Mouse (Mus musculus) hindbrain, embryonic 12.5 days (tissue): ENCODE results near the gene Tmem26. TPM values are rescaled to one million over a fixed set of nuclear protein-coding genes. Genes with fewer than 3 reads are reported as not detected.

Experiments
- ATAC-seq: fragments of 200-750 bp; cut with Nextera tagmentation; 2 replicates; pipeline ENCODE4 v1.8.0; 2017; ENCODE audit warnings: moderate TSS enrichment; ENCODE audit not compliant: low FRiP score
- H3K27ac ChIP-seq: fragments of 300-500 bp; sonication (generic); 2 replicates; pipeline ENCODE4 v1.5.1; 2016; ENCODE audit warnings: mild to moderate bottlenecking
- H3K27me3 ChIP-seq: fragments of 300-500 bp; sonication (generic); 2 replicates; pipeline ENCODE4 v1.6.1; 2016; ENCODE audit warnings: mild to moderate bottlenecking
- H3K36me3 ChIP-seq: fragments of 300-500 bp; sonication (generic); 2 replicates; pipeline ENCODE4 v1.6.1; 2016; ENCODE audit warnings: mild to moderate bottlenecking
- H3K4me1 ChIP-seq: fragments of 300-500 bp; sonication (generic); 2 replicates; pipeline ENCODE4 v1.6.1; 2016
- H3K4me2 ChIP-seq: fragments of 300-500 bp; sonication (generic); replicated peaks from 2 replicates; pipeline ENCODE4 v1.6.1; 2016; ENCODE audit warnings: mild to moderate bottlenecking
- H3K4me3 ChIP-seq: fragments of 300-500 bp; sonication (generic); 2 replicates; pipeline ENCODE4 v1.5.1; 2016; ENCODE audit warnings: mild to moderate bottlenecking
- H3K9ac ChIP-seq: fragments of 300-500 bp; sonication (generic); 2 replicates; pipeline ENCODE4 v1.6.1; 2016; ENCODE audit warnings: mild to moderate bottlenecking, moderate library complexity
- H3K9me3 ChIP-seq: fragments of 300-500 bp; sonication (generic); replicated peaks from 2 replicates; pipeline ENCODE4 v1.6.1; 2016; ENCODE audit warnings: mild to moderate bottlenecking
- WGBS: fragments of 180-500 bp; shearing (Covaris S2); methylation state at CpG from one replicate; pipeline ENCODE4 v1.1.7; 2016; 5-methylcytosine and 5-hydroxymethylcytosine counted together
- polyA plus RNA-seq: library from polyadenylated mRNA; unstranded; fragments of >200 nt; fragmentation: Nextera tagmentation; extraction: Ambion mirVana; gene quantifications from 2 replicates; pipeline ENCODE4 v1.2.1, GENCODE M21; 2016

The Tmem26 gene
- polyA plus RNA-seq = 14.0 and 19.0 TPM in 2 replicates

- peaks cover 14% of the 10 kb centered on the region for H3K4me1 ChIP-seq
- WGBS = under 1% methylated on average over 32 of the region's 32 CpGs
- ATAC-seq = peak; percentile 63
- peak within 1 kb of the TSS; percentile 88 for H3K4me2 ChIP-seq
- no peaks in the 10 kb centered on the region for H3K9me3 ChIP-seq
- peak within 1 kb of the TSS; percentile 49 for H3K4me3 ChIP-seq
- H3K27ac ChIP-seq = no peak within 1 kb of the TSS
- H3K9ac ChIP-seq = peak within 1 kb of the TSS; percentile 58
- no peaks in the 10 kb centered on the region for H3K36me3 ChIP-seq
- peaks cover 17% of the 10 kb centered on the region for H3K27me3 ChIP-seq
Observed at GRCm38 (mm10) chr10:68723568-68724360, at the start of gene Tmem26. Tmem26 (plus strand) TSS chr10:68723646.

GRCm38 (mm10) chr10:68678678-68679077 lies 44.8 kb upstream of the Tmem26 start:
- Histone ChIP-seq H3K36me3 (no peaks in the 10 kb centered on the region), H3K9ac (no peak overlapping the region), H3K4me2 (no peak overlapping the region), H3K27me3 (no peaks in the 10 kb centered on the region), H3K27ac (no peak overlapping the region), H3K9me3 (no peaks in the 10 kb centered on the region), H3K4me1 (no peaks in the 10 kb centered on the region), H3K4me3 (no peak overlapping the region)
- WGBS = 68% methylated on average over 4 of the region's 4 CpGs
- no peak for ATAC-seq

GRCm38 (mm10) chr10:68681233-68681632 lies 42.2 kb upstream of the Tmem26 start:
- ATAC-seq = no peak

GRCm38 (mm10) chr10:68685510-68685909 lies 37.9 kb upstream of the Tmem26 start:
- Histone ChIP-seq H3K9me3 (0 out of 2 replicates have a peak, but pooled peaks cover 5% of the 10 kb centered on the region), H3K9ac (no peak overlapping the region), H3K4me3 (no peak overlapping the region), H3K4me2 (no peak overlapping the region), H3K4me1 (no peaks in the 10 kb centered on the region), H3K27me3 (no peaks in the 10 kb centered on the region), H3K27ac (no peak overlapping the region), H3K36me3 (no peaks in the 10 kb centered on the region)
- ATAC-seq = no peak

More at GRCm38 (mm10) chr10:68681233-68681632, 42.2 kb upstream of the Tmem26 start:
- 82% methylated on average over 4 of the region's 4 CpGs for WGBS
- H3K4me3 ChIP-seq = no peak overlapping the region
- 0 out of 2 replicates have a peak, but pooled peaks cover 5% of the 10 kb centered on the region for H3K9me3 ChIP-seq
- no peaks in the 10 kb centered on the region for H3K27me3 ChIP-seq
- H3K27ac ChIP-seq = no peak overlapping the region
- H3K4me2 ChIP-seq = no peak overlapping the region
- H3K36me3 ChIP-seq = no peaks in the 10 kb centered on the region
- no peak overlapping the region for H3K9ac ChIP-seq
- H3K4me1 ChIP-seq = no peaks in the 10 kb centered on the region

- H3K4me3 ChIP-seq = no peak overlapping the region
- no peak for ATAC-seq
- H3K9ac ChIP-seq = no peak overlapping the region
- H3K4me2 ChIP-seq = no peak overlapping the region
- no peaks in the 10 kb centered on the region for H3K4me1 ChIP-seq
- H3K9me3 ChIP-seq = no peaks in the 10 kb centered on the region
- H3K27ac ChIP-seq = no peak overlapping the region
- H3K27me3 ChIP-seq = no peaks in the 10 kb centered on the region
- H3K36me3 ChIP-seq = no peaks in the 10 kb centered on the region
- WGBS = 84% methylated on average over 7 of the region's 7 CpGs
Observed at GRCm38 (mm10) chr10:68691116-68691515, 32.3 kb upstream of the Tmem26 start.

GRCm38 (mm10) chr10:68692401-68692800 lies 31.0 kb upstream of the Tmem26 start:
- Histone ChIP-seq H3K9ac (no peak overlapping the region), H3K4me3 (no peak overlapping the region), H3K4me2 (no peak overlapping the region), H3K27ac (no peak overlapping the region), H3K27me3 (no peaks in the 10 kb centered on the region), H3K9me3 (no peaks in the 10 kb centered on the region), H3K4me1 (no peaks in the 10 kb centered on the region), H3K36me3 (no peaks in the 10 kb centered on the region)
- 91% methylated on average over 1 of the region's 1 CpGs for WGBS
- no peak for ATAC-seq

- no peak for ATAC-seq
- H3K4me3 ChIP-seq = no peak overlapping the region
- no peaks in the 10 kb centered on the region for H3K27me3 ChIP-seq
- H3K4me2 ChIP-seq = no peak overlapping the region
- H3K27ac ChIP-seq = no peak overlapping the region
- no peaks in the 10 kb centered on the region for H3K9me3 ChIP-seq
- H3K4me1 ChIP-seq = no peaks in the 10 kb centered on the region
- H3K9ac ChIP-seq = no peak overlapping the region
- H3K36me3 ChIP-seq = no peaks in the 10 kb centered on the region
Observed at GRCm38 (mm10) chr10:68695760-68696336, 27.6 kb upstream of the Tmem26 start.

- Histone ChIP-seq H3K36me3 (no peaks in the 10 kb centered on the region), H3K9me3 (no peaks in the 10 kb centered on the region), H3K27me3 (no peaks in the 10 kb centered on the region), H3K4me2 (no peak overlapping the region), H3K27ac (no peak overlapping the region), H3K9ac (no peak overlapping the region), H3K4me3 (no peak overlapping the region), H3K4me1 (no peaks in the 10 kb centered on the region)
- 83% methylated on average over 2 of the region's 2 CpGs for WGBS
- ATAC-seq = no peak
Observed at GRCm38 (mm10) chr10:68704268-68704667, 19.2 kb upstream of the Tmem26 start.

GRCm38 (mm10) chr10:68705471-68706036 lies 17.9 kb upstream of the Tmem26 start:
- Histone ChIP-seq H3K27ac (no peak overlapping the region), H3K9ac (no peak overlapping the region), H3K4me1 (no peaks in the 10 kb centered on the region), H3K27me3 (no peaks in the 10 kb centered on the region), H3K4me3 (no peak overlapping the region), H3K4me2 (no peak overlapping the region), H3K36me3 (no peaks in the 10 kb centered on the region), H3K9me3 (no peaks in the 10 kb centered on the region)
- no peak for ATAC-seq
- 83% methylated on average over 4 of the region's 4 CpGs for WGBS

GRCm38 (mm10) chr10:68707014-68707852 lies 16.2 kb upstream of the Tmem26 start:
- Histone ChIP-seq H3K27ac (no peak overlapping the region), H3K4me3 (no peak overlapping the region), H3K9me3 (no peaks in the 10 kb centered on the region), H3K27me3 (no peaks in the 10 kb centered on the region), H3K4me1 (no peaks in the 10 kb centered on the region), H3K9ac (no peak overlapping the region), H3K36me3 (no peaks in the 10 kb centered on the region), H3K4me2 (no peak overlapping the region)
- 83% methylated on average over 3 of the region's 3 CpGs for WGBS
- ATAC-seq = no peak

- Histone ChIP-seq H3K9me3 (no peaks in the 10 kb centered on the region), H3K4me2 (no peak overlapping the region), H3K9ac (no peak overlapping the region), H3K27ac (no peak overlapping the region), H3K27me3 (no peaks in the 10 kb centered on the region), H3K4me3 (no peak overlapping the region), H3K4me1 (no peaks in the 10 kb centered on the region), H3K36me3 (no peaks in the 10 kb centered on the region)
- WGBS = 82% methylated on average over 2 of the region's 2 CpGs
- ATAC-seq = no peak
Observed at GRCm38 (mm10) chr10:68712926-68713325, 10.5 kb upstream of the Tmem26 start.

GRCm38 (mm10) chr10:68714302-68714701 lies 9.1 kb upstream of the Tmem26 start:
- H3K4me3 ChIP-seq = no peak overlapping the region
- H3K4me2 ChIP-seq = no peak overlapping the region
- no peaks in the 10 kb centered on the region for H3K36me3 ChIP-seq
- no peak for ATAC-seq
- H3K9me3 ChIP-seq = no peaks in the 10 kb centered on the region
- H3K4me1 ChIP-seq = no peaks in the 10 kb centered on the region
- no peak overlapping the region for H3K9ac ChIP-seq
- H3K27ac ChIP-seq = no peak overlapping the region
- 84% methylated on average over 3 of the region's 3 CpGs for WGBS
- H3K27me3 ChIP-seq = no peaks in the 10 kb centered on the region
